Mouse (Mus musculus) myocyte (in vitro differentiated cells): ENCODE data around the gene Adap1. TPM values are rescaled to one million over a fixed set of nuclear protein-coding genes. Genes with fewer than 3 reads are reported as not detected.
A peak's percentile ranks its signal among the peaks of the same experiment; 100 is the strongest.

ENCODE experiments used
- H3K27me3 ChIP-seq: one replicate; pipeline ENCODE4 v1.6.1; 2011; ENCODE audit not compliant: control insufficient read depth, insufficient read depth, insufficient read length
- H3K36me3 ChIP-seq: one replicate; pipeline ENCODE4 v1.6.1; 2011; ENCODE audit not compliant: control insufficient read depth, insufficient read depth
- H3K4me2 ChIP-seq: one replicate; pipeline ENCODE4 v1.6.1; 2011; ENCODE audit warnings: low read depth, control low read depth
- H3K4me3 ChIP-seq: one replicate; pipeline ENCODE4 v1.5.1; 2011; ENCODE audit warnings: mild to moderate bottlenecking, control low read depth, moderate library complexity
- H3K79me2 ChIP-seq: one replicate; pipeline ENCODE4 v1.6.1; 2011; ENCODE audit not compliant: control insufficient read depth, insufficient read depth
- H3ac ChIP-seq: one replicate; pipeline ENCODE4 v1.6.1; 2011; ENCODE audit not compliant: control insufficient read depth, insufficient read length
- CEBPB ChIP-seq: IDR thresholded peaks from 2 replicates; pipeline ENCODE4 v1.6.1; 2011; ENCODE audit warnings: mild to moderate bottlenecking, moderate library complexity; ENCODE audit not compliant: poor library complexity, insufficient read depth, severe bottlenecking
- E2F4 ChIP-seq: IDR thresholded peaks from one replicate; pipeline ENCODE4 v1.6.1; 2011; ENCODE audit warnings: mild to moderate bottlenecking, control low read depth, moderate library complexity; ENCODE audit not compliant: insufficient read depth
- MAX ChIP-seq: IDR thresholded peaks from one replicate; pipeline ENCODE4 v1.6.1; 2011; ENCODE audit warnings: low read depth, mild to moderate bottlenecking, control low read depth
- MYOD1 ChIP-seq, 3 experiments: IDR thresholded peaks; one replicate each; pipeline ENCODE4 v1.6.1; 2011; ENCODE audit warnings: control low read depth in 2 of 3, low read depth in 2 of 3, mild to moderate bottlenecking in 2 of 3, moderate library complexity in 1 of 3; ENCODE audit not compliant: insufficient read length in 2 of 3, control insufficient read depth in 1 of 3
- MYOG ChIP-seq, 3 experiments: IDR thresholded peaks; one replicate each; pipeline ENCODE4 v1.6.1; 2011; ENCODE audit warnings: control low read depth in 2 of 3, low read depth in 2 of 3, mild to moderate bottlenecking in 2 of 3; ENCODE audit not compliant: insufficient read length in 2 of 3, control insufficient read depth in 1 of 3, insufficient read depth in 1 of 3
- POLR2A ChIP-seq: IDR thresholded peaks from one replicate; pipeline ENCODE4 v1.6.1; 2011; ENCODE audit warnings: low read depth, mild to moderate bottlenecking, control low read depth, moderate library complexity; ENCODE audit not compliant: insufficient read length
- POLR2AphosphoS2 ChIP-seq: IDR thresholded peaks from one replicate; pipeline ENCODE4 v1.6.1; 2011; ENCODE audit warnings: low read depth, control low read depth; ENCODE audit not compliant: insufficient read length
- REST ChIP-seq: IDR thresholded peaks from one replicate; pipeline ENCODE4 v1.6.1; 2011; ENCODE audit warnings: mild to moderate bottlenecking, control low read depth, moderate library complexity; ENCODE audit not compliant: insufficient read depth, insufficient read length
- SRF ChIP-seq: IDR thresholded peaks from one replicate; pipeline ENCODE4 v1.6.1; 2011; ENCODE audit warnings: low read depth; ENCODE audit not compliant: control insufficient read depth, insufficient read length
- TCF12 ChIP-seq: IDR thresholded peaks from one replicate; pipeline ENCODE4 v1.6.1; 2011; ENCODE audit warnings: mild to moderate bottlenecking, control low read depth; ENCODE audit not compliant: poor library complexity, insufficient read depth, severe bottlenecking
- TCF3 ChIP-seq: IDR thresholded peaks from one replicate; pipeline ENCODE4 v1.6.1; 2011; ENCODE audit warnings: low read depth, control low read depth; ENCODE audit not compliant: insufficient read length
- USF1 ChIP-seq: IDR thresholded peaks from one replicate; pipeline ENCODE4 v1.6.1; 2011; ENCODE audit warnings: low read depth, mild to moderate bottlenecking, control low read depth, moderate library complexity
- polyA plus RNA-seq: library from polyadenylated mRNA; unstranded; fragments of >200 nt; fragmentation: generic; extraction: Trizol; gene quantifications from one replicate; pipeline ENCODE4 v1.2.1, GENCODE M21; 2012; ENCODE audit warnings: missing spikeins

The Adap1 gene
- polyA plus RNA-seq, 1 experiment = 0.04 TPM

DNA sequence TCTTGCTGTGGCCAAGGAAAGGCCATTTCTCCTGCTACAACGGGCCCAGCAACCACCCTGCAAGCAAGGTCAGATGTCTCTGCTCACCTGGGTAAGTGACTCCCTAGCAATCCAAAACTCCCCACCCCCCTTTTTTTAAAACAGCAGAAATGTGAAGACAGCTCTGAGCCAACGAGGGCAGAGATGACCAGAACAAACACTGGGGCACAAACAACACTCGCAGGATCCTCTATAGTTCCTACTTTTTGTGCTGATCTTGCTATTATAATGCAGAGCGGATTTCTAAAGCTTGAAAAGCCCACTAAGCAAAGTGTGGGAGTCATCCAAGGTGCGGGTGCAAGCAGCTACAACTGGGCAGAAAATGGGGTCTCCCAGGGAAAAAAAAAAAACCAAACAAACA lies 45.7 kb upstream of the Adap1 start:
- TF ChIP-seq POLR2AphosphoS2 (no peak), REST (no peak), MYOD1 (IDR thresholded peaks at IDR 0.05; ENCODE audit: control insufficient read depth in 1 of 3, insufficient read length in 2 of 3, low read depth in 2 of 3) (no peak), POLR2A (no peak), E2F4 (no peak), MYOG (IDR thresholded peaks at IDR 0.05; ENCODE audit: control insufficient read depth in 1 of 3, insufficient read depth in 1 of 3, insufficient read length in 2 of 3, low read depth in 2 of 3) (no peak), MAX (no peak), TCF3 (no peak), TCF12 (no peak), CEBPB (no peak), USF1 (no peak), SRF (no peak)
- Histone ChIP-seq H3K27me3 (no peaks in the 10 kb centered on the region), H3K4me2 (peak overlapping the region; percentile 87)

GRCm38 (mm10) chr5:139370336-139370735 lies 44.9 kb upstream of the Adap1 start:
- Histone ChIP-seq H3K36me3 (no peaks in the 10 kb centered on the region), H3K4me3 (no peak overlapping the region), H3K27me3 (no peaks in the 10 kb centered on the region), H3ac (no peak overlapping the region), H3K79me2 (no peaks in the 10 kb centered on the region), H3K4me2 (peak overlapping the region; percentile 87)
- TF ChIP-seq MYOG (IDR thresholded peaks at IDR 0.05; ENCODE audit: control insufficient read depth in 1 of 3, insufficient read depth in 1 of 3, insufficient read length in 2 of 3, low read depth in 2 of 3) (no peak), SRF (no peak), CEBPB (no peak), POLR2AphosphoS2 (no peak), E2F4 (no peak), MAX (no peak)

More for the DNA sequence above, 45.7 kb upstream of the Adap1 start:
- H3K79me2 ChIP-seq = no peaks in the 10 kb centered on the region
- H3K4me3 ChIP-seq = peak overlapping the region; percentile 33
- H3K36me3 ChIP-seq = no peaks in the 10 kb centered on the region
- no peak overlapping the region for H3ac ChIP-seq

DNA sequence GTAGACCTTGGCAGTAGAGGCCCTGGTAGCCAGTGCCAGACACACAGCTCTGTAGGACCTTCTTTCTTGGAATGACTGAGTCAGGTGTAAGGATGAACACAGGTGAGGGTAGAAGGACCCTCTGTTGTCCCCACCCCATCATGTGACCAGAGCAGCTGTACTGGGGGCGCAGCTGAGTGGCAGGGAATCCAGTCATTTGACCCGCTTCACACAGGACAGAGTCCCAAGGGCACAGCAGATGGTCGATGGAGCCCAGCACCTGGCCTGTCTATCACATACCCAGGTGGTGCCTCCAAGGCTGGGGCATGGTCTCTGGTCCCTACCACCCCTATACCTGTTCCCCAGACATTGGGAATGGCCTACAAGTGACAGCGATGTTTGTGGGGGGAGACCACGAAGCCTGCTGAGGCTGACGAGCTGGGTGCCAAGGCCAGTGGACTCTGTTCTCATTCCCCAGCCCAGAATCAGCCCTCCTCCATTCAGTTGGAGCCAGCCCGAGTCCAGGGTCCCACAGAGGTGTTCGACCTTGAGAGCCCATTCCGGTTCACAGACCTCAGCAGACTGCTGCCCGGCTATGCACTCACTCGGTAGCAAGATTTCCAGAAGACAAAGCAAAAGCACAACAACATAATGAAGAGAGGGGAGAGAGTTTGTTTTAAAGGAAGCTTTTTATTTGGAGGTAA lies 43.4 kb upstream of the Adap1 start:
- Histone ChIP-seq H3K4me3 (no peak overlapping the region), H3K4me2 (peak overlapping the region; percentile 6), H3K27me3 (no peaks in the 10 kb centered on the region), H3K79me2 (no peaks in the 10 kb centered on the region), H3ac (no peak overlapping the region), H3K36me3 (no peaks in the 10 kb centered on the region)
- TF ChIP-seq CEBPB (no peak), MYOD1 (IDR thresholded peaks at IDR 0.05; ENCODE audit: control insufficient read depth in 1 of 3, insufficient read length in 2 of 3, low read depth in 2 of 3) (peak; percentile 59 to 99 (median 97)), TCF12 (peak; percentile 77), E2F4 (no peak), MYOG (IDR thresholded peaks at IDR 0.05; ENCODE audit: control insufficient read depth in 1 of 3, insufficient read depth in 1 of 3, insufficient read length in 2 of 3, low read depth in 2 of 3) (peak; percentile 17 to 97 (median 89)), TCF3 (peak; percentile 70), USF1 (peak; percentile 58), MAX (no peak)

- H3K79me2 ChIP-seq = no peaks in the 10 kb centered on the region
- no peak overlapping the region for H3K4me3 ChIP-seq
- H3K27me3 ChIP-seq = no peaks in the 10 kb centered on the region
- H3K36me3 ChIP-seq = no peaks in the 10 kb centered on the region
- TF ChIP-seq E2F4 = no peak
- no peak for TF ChIP-seq SRF
- H3ac ChIP-seq = no peak overlapping the region
- H3K4me2 ChIP-seq = no peak overlapping the region
These were observed 42.5 kb upstream of the Adap1 start for GRCm38 (mm10) chr5:139367884-139368458.

DNA sequence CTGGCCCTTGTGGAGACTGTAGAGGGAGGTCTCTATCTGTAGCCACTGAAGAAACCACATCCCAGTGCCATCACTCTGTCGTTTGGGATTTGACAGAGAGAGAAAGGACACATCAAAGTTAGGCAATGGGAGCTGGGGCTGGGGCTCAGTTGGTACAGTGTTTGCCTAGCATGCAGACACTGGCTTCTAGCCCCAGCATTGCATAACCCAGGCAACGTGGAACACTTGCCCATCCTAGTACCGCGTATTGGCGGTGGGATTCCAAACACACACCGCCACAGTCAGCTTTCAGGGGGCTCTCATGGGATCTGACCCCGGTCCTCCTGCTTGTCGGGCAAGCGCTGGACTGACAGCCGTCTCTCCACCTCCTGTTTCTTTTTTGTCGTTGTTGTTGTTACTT lies 41.1 kb upstream of the Adap1 start:
- Histone ChIP-seq H3K36me3 (no peaks in the 10 kb centered on the region), H3K79me2 (no peaks in the 10 kb centered on the region), H3K4me3 (no peak overlapping the region), H3ac (no peak overlapping the region), H3K4me2 (no peak overlapping the region), H3K27me3 (no peaks in the 10 kb centered on the region)
- no peak for TF ChIP-seq TCF3
- no peak for TF ChIP-seq POLR2AphosphoS2
- no peak for TF ChIP-seq USF1
- TF ChIP-seq CEBPB = no peak
- no peak for TF ChIP-seq MYOG (IDR thresholded peaks at IDR 0.05; ENCODE audit: control insufficient read depth in 1 of 3, insufficient read depth in 1 of 3, insufficient read length in 2 of 3, low read depth in 2 of 3)
- no peak for TF ChIP-seq MAX
